Mouse (Mus musculus) ES-Bruce4 (cell line): ENCODE measurements at regions not wholly inside any gene's neighbourhood (a gene's known extent, or its start where the extent isn't known, plus 50 kb on each side); places are given as distances from the start of the nearest gene placed in this dataset.

Experiments
- CTCF ChIP-seq: IDR thresholded peaks from one replicate; pipeline ENCODE4 v1.8.1; 2011; ENCODE audit warnings: low read depth, low read length
- EP300 ChIP-seq: IDR thresholded peaks from 2 replicates; pipeline ENCODE4 v1.6.1; 2011; ENCODE audit warnings: low read depth, low read length; ENCODE audit not compliant: insufficient read depth
- POLR2A ChIP-seq: IDR thresholded peaks from one replicate; pipeline ENCODE4 v1.8.1; 2011; ENCODE audit warnings: low read length; ENCODE audit not compliant: insufficient read depth

DNA sequence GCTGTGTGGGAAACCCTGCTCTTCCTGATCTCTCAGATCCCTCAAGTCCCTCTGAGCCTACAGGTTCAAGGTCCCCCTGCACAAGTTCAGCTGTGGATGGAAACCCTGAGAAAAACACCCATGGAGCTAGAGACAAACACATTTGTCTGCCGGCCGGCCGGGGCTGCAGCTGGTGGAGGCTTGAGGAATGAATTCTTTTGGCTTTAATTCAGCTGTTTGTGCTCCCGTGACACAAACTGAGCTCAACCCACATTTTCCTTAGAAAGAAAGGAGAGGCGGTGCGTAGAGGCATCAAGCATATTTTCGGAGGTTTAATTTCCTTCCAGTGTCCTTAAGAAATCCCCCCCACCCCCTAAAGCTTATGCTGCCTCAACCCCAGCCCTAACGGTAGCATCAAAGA, 106.4 kb upstream of the Mgme1 start:
- TF ChIP-seq EP300, result no peak
- TF ChIP-seq CTCF, result no peak
- TF ChIP-seq POLR2A, result no peak
